Mouse (Mus musculus): Measurements from ENCODE around the gene Chrne. TPM values are rescaled to one million over a fixed set of nuclear protein-coding genes. Genes with fewer than 3 reads are reported as not detected.
"Not testable (repeated sequence)": the region's sequence is repeated elsewhere in the genome, so short reads cannot be mapped to it uniquely, and the experiment has no call there.

The Chrne gene
- total and polyA plus RNA-seq, 3 experiments: not detected

DNA sequence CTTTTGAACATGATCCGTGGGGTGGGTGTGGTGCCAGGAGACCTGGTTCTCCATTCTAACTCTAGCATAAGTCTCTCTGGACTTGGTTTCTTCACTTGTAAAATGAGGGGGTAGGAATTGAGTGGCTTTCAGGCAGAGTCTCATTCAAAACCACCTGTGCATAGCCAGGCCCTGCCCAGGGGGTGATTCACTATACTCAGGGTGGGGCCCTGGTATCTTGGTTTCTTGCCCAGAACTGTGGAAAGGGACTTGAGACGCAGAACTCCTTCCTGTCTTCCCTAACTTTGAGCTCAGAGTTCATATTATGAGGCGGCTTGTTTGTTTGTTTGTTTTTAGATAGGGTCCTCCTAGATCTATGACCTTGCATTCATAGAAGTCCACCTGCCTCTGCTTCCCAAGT, 41.8 kb downstream of the Chrne start:
- 53% methylated on average over 3 of the region's 3 CpGs for WGBS
- no peak for TF ChIP-seq EP300 (IDR thresholded peaks at IDR 0.05; ENCODE audit: insufficient read depth, low read depth, low read length)
- no peak for TF ChIP-seq POLR2A (IDR thresholded peaks at IDR 0.05; ENCODE audit: insufficient read depth, low read depth, low read length)
- Histone ChIP-seq H3K27me3 (ENCODE audit: control insufficient read depth, insufficient read depth, low read length) (no peaks in the 10 kb centered on the region), H3K4me1 (ENCODE audit: control insufficient read depth, insufficient read depth, low read length) (peaks cover 23% of the 10 kb centered on the region), H3K27ac (no peak overlapping the region), H3K4me3 (no peak overlapping the region), H3K79me2 (replicated peaks; ENCODE audit: control insufficient read depth, insufficient read depth, low read length) (peaks cover 4% of the 10 kb centered on the region; the same call in 1 of the 2 replicates), H3K36me3 (ENCODE audit: control insufficient read depth, insufficient read depth, low read length) (no peaks in the 10 kb centered on the region; the same call in 1 of the 2 replicates), H3K9ac (ENCODE audit: low read depth, low read length) (no peak overlapping the region)
- intact Hi-C loops (cut with DNase I): no loop called here
- DNase-seq: no peak

DNA sequence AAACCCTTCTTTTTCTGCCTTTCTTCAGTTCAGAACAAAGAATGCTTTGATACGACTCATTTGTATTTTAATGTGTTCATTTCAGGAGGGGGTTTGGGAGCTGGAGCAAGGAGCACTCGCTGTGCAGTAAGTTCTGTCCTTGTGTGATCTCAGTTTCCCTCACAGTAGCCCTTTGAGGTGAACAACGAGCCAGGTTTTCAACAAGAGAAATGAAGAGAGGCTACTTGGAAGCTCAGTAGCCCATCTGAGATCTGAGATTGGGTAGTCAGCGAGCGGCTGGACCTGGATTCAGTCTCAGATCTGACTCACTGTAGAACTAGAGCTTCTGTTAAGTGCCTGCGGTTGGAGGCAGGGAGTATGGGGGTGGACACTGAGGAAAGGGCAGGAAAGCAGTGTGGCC, 45.1 kb downstream of the Chrne start:
- no peaks in the 10 kb centered on the region for H3K27me3 ChIP-seq (ENCODE audit: control insufficient read depth, insufficient read depth, low read length)
- no peak for DNase-seq
- H3K36me3 ChIP-seq (ENCODE audit: control insufficient read depth, insufficient read depth, low read length): no peaks in the 10 kb centered on the region
- H3K4me3 ChIP-seq: no peak overlapping the region
- TF ChIP-seq POLR2A (IDR thresholded peaks at IDR 0.05; ENCODE audit: insufficient read depth, low read depth, low read length) (no peak), EP300 (IDR thresholded peaks at IDR 0.05; ENCODE audit: insufficient read depth, low read depth, low read length) (no peak), CTCF (IDR thresholded peaks at IDR 0.05) (no peak)
- no peak overlapping the region for H3K9ac ChIP-seq (ENCODE audit: low read depth, low read length)
- peaks cover 7% of the 10 kb centered on the region for H3K4me1 ChIP-seq (ENCODE audit: control insufficient read depth, insufficient read depth, low read length)
- no peak overlapping the region for H3K27ac ChIP-seq
- H3K79me2 ChIP-seq (replicated peaks; ENCODE audit: control insufficient read depth, insufficient read depth, low read length): peaks cover 6% of the 10 kb centered on the region; the same call in 1 of the 2 replicates
- WGBS: 85% methylated on average over 6 of the region's 6 CpGs
- intact Hi-C loops (cut with DNase I): no loop called here

DNA sequence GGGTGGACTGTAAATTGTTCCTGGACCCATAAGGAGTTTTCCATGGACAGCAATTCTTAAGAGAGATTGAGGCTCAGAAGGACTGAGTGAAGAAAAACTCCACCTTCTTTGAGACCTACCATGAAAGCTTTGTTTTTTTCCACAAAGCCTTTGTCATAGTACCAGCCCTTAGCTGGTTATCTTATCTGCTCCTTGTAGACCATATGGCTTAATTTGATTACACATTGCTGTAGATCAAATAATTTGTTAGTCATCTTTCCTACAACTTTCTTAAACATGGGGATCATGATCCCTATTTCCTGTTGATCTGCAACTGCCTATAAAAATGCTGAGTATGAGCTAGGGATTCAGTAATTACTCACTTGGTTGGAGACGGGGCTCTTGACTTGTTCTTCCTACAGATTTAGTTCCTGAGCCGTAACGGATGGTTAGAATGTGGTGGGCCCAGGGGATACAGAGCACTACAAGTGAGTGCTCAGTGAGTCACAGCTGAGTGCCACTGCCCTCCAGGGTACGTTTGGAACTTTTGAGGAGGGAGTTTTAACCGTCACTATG, 46.6 kb downstream of the Chrne start:
- TF ChIP-seq POLR2A (IDR thresholded peaks at IDR 0.05; ENCODE audit: insufficient read depth, low read depth, low read length): no peak
- TF ChIP-seq EP300 (IDR thresholded peaks at IDR 0.05; ENCODE audit: insufficient read depth, low read depth, low read length): no peak
- no peak for TF ChIP-seq CTCF (IDR thresholded peaks at IDR 0.05)
- Histone ChIP-seq H3K79me2 (replicated peaks; ENCODE audit: control insufficient read depth, insufficient read depth, low read length) (peaks cover 6% of the 10 kb centered on the region; the same call in 1 of the 2 replicates), H3K27ac (no peak overlapping the region), H3K27me3 (ENCODE audit: control insufficient read depth, insufficient read depth, low read length) (no peaks in the 10 kb centered on the region), H3K4me3 (no peak overlapping the region), H3K9ac (ENCODE audit: low read depth, low read length) (no peak overlapping the region), H3K36me3 (ENCODE audit: control insufficient read depth, insufficient read depth, low read length) (no peaks in the 10 kb centered on the region), H3K4me1 (ENCODE audit: control insufficient read depth, insufficient read depth, low read length) (peaks cover 8% of the 10 kb centered on the region)
- WGBS: 60% methylated on average over 5 of the region's 5 CpGs
- intact Hi-C loops (cut with DNase I): no loop called here
- no peak for DNase-seq

DNA sequence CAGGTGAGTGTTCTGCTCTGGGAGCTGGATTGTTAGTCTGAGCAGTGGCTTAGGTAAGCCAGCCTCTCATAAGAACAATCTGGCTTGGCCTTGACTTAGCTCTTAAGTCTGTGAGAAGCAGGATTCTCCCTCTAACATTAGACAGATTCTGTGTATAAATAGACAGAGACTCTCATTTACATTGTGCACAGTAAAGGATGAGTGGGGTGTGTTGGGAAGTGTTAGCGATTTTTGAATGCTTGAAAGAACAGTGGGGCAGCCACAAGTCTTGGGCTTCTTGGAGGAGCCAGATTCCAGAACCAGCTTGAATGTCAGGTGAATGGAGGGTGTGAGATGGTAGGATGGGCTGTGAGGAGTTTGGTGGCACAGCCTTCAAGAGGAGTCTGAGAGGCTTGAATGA, 47.4 kb downstream of the Chrne start:
- Histone ChIP-seq H3K9ac (ENCODE audit: low read depth, low read length) (no peak overlapping the region), H3K4me1 (ENCODE audit: control insufficient read depth, insufficient read depth, low read length) (peaks cover 5% of the 10 kb centered on the region; the same call in 1 of the 2 replicates), H3K4me3 (no peak overlapping the region), H3K27me3 (ENCODE audit: control insufficient read depth, insufficient read depth, low read length) (no peaks in the 10 kb centered on the region), H3K79me2 (replicated peaks; ENCODE audit: control insufficient read depth, insufficient read depth, low read length) (peaks cover 9% of the 10 kb centered on the region), H3K36me3 (ENCODE audit: control insufficient read depth, insufficient read depth, low read length) (no peaks in the 10 kb centered on the region), H3K27ac (no peak overlapping the region)
- intact Hi-C loops (cut with DNase I): no loop called here
- TF ChIP-seq CTCF (IDR thresholded peaks at IDR 0.05): no peak
- no peak for TF ChIP-seq EP300 (IDR thresholded peaks at IDR 0.05; ENCODE audit: insufficient read depth, low read depth, low read length)
- TF ChIP-seq POLR2A (IDR thresholded peaks at IDR 0.05; ENCODE audit: insufficient read depth, low read depth, low read length): no peak
- DNase-seq: no peak
- WGBS: 88% methylated on average over 1 of the region's 1 CpGs

DNA sequence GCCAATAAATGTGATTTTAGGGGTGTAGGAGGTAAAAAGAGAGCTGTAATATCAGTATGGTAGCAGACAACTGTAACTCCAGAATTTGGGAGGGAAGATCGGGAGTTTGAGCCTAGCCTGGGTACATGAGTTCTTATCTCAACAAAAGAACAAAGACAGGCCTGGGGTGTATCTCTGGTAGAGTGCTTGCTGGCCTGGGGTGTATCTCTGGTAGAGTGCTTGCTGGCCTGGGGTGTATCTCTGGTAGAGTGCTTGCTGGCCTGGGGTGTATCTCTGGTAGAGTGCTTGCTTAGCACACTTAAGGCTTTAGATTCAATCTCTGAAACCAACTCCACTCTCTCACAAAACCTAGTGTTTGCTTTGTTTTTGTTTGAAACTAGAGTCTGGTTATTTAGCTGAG, 48.4 kb downstream of the Chrne start:
- 100% methylated on average over 1 of the region's 1 CpGs for WGBS
- intact Hi-C loops (cut with DNase I); H3K9ac ChIP-seq (ENCODE audit: low read depth, low read length); H3K79me2 ChIP-seq (replicated peaks; ENCODE audit: control insufficient read depth, insufficient read depth, low read length); H3K36me3 ChIP-seq (ENCODE audit: control insufficient read depth, insufficient read depth, low read length); H3K27ac ChIP-seq; DNase-seq; H3K4me3 ChIP-seq; H3K27me3 ChIP-seq (ENCODE audit: control insufficient read depth, insufficient read depth, low read length); H3K4me1 ChIP-seq (ENCODE audit: control insufficient read depth, insufficient read depth, low read length): not testable (repeated sequence)

DNA sequence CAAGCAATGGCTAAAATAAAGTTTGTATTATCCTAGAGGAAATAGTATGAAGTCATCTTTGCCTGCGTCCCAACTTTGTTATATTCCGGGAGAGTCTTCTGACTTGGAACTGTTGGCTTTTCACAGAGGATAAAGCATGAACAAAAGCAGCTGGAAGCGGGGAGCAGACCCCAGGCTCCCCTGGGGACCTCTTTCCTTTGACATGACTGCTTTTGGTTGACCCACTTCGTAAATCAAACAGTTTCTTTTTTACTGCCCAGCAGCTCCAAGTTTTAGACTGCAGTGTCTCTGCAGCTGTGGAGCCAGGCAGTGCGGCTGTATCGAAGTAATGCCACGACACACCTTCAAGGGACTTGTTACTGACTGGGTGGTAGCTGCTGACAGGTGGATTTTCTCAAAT, 52.4 kb downstream of the Chrne start:
- Histone ChIP-seq H3K79me2 (replicated peaks; ENCODE audit: control insufficient read depth, insufficient read depth, low read length) (peaks cover 8% of the 10 kb centered on the region), H3K27ac (no peak overlapping the region), H3K9ac (ENCODE audit: low read depth, low read length) (no peak overlapping the region), H3K36me3 (ENCODE audit: control insufficient read depth, insufficient read depth, low read length) (no peaks in the 10 kb centered on the region), H3K4me1 (ENCODE audit: control insufficient read depth, insufficient read depth, low read length) (peaks cover 11% of the 10 kb centered on the region), H3K4me3 (no peak overlapping the region), H3K27me3 (ENCODE audit: control insufficient read depth, insufficient read depth, low read length) (no peaks in the 10 kb centered on the region)
- 54% methylated on average over 7 of the region's 7 CpGs for WGBS
- TF ChIP-seq EP300 (IDR thresholded peaks at IDR 0.05; ENCODE audit: insufficient read depth, low read depth, low read length): no peak
- TF ChIP-seq POLR2A (IDR thresholded peaks at IDR 0.05; ENCODE audit: insufficient read depth, low read depth, low read length): no peak
- TF ChIP-seq CTCF (IDR thresholded peaks at IDR 0.05): no peak
- intact Hi-C loops (cut with DNase I): loop anchor here (1.0 kb wide), 1 partner anchor 14 kb away; no protein-coding TSS in a partner anchor
- DNase-seq: no peak

Other genes with a start within 250 kb of the Chrne start
- gene Pelp1, start 209.2 kb downstream of the Chrne start, total RNA-seq (2021): 10 to 100 TPM; 17.0 to 20.7 TPM
- gene Pelp1, start 209.2 kb downstream of the Chrne start, polyA plus RNA-seq (2012; rRNA removed): 12.4 and 13.0 TPM in 2 replicates
- 10 to 100 TPM; 10.2 to 10.8 TPM for gene Arrb2, start 186.6 kb downstream of the Chrne start, total RNA-seq (2021)
- gene Arrb2, start 186.6 kb downstream of the Chrne start, polyA plus RNA-seq (2012; rRNA removed): 23.6 and 27.6 TPM in 2 replicates
- gene Med11, start 167.3 kb downstream of the Chrne start, total RNA-seq (2021): 1 to 10 TPM; 6.6 to 6.7 TPM
- gene Med11, start 167.3 kb downstream of the Chrne start, polyA plus RNA-seq (2012; rRNA removed): 7.8 and 9.7 TPM in 2 replicates
- gene Zmynd15, start 159.8 kb downstream of the Chrne start, total RNA-seq (2021): 1 to 10 TPM; 1.3 to 2.9 TPM
- gene Zmynd15, start 159.8 kb downstream of the Chrne start, polyA plus RNA-seq (2012; rRNA removed): 3.2 and 3.8 TPM in 2 replicates
- gene Cxcl16, start 159.2 kb downstream of the Chrne start, total RNA-seq (2021): 1 to 10 TPM; 7.9 to 8.8 TPM
- gene Cxcl16, start 159.2 kb downstream of the Chrne start, polyA plus RNA-seq (2012; rRNA removed): 17.6 and 20.6 TPM in 2 replicates
- gene Tm4sf5, start 114.0 kb downstream of the Chrne start, total RNA-seq (2021): 1 to 10 TPM; 1.2 to 1.3 TPM
- gene Tm4sf5, start 114.0 kb downstream of the Chrne start, polyA plus RNA-seq (2012; rRNA removed): 1.5 and 2.1 TPM in 2 replicates
- not detected for gene Vmo1, start 104.6 kb downstream of the Chrne start, total RNA-seq (2021)
- gene Vmo1, start 104.6 kb downstream of the Chrne start, polyA plus RNA-seq (2012; rRNA removed): not detected in 2 replicates
- not detected for gene Gltpd2, start 100.0 kb downstream of the Chrne start, total RNA-seq (2021)
- gene Gltpd2, start 100.0 kb downstream of the Chrne start, polyA plus RNA-seq (2012; rRNA removed): not detected in 2 replicates
- gene Psmb6, start 93.8 kb downstream of the Chrne start, total RNA-seq (2021): 100 to 1,000 TPM; 204 to 231 TPM
- gene Psmb6, start 93.8 kb downstream of the Chrne start, polyA plus RNA-seq (2012; rRNA removed): 296 and 367 TPM in 2 replicates
- not detected for gene Gm40193, start 86.3 kb downstream of the Chrne start, total RNA-seq (2021)
- not detected in 2 replicates for gene Gm40193, start 86.3 kb downstream of the Chrne start, polyA plus RNA-seq (2012; rRNA removed)
- gene Pld2, start 79.2 kb downstream of the Chrne start, total RNA-seq (2021): 1 to 10 TPM; 4.3 to 5.8 TPM
- 15.1 and 21.0 TPM in 2 replicates for gene Pld2, start 79.2 kb downstream of the Chrne start, polyA plus RNA-seq (2012; rRNA removed)
- gene Mink1, start 56.3 kb downstream of the Chrne start, total RNA-seq (2021): 10 to 100 TPM; 41.3 to 46.8 TPM
- 40.8 and 49.6 TPM in 2 replicates for gene Mink1, start 56.3 kb downstream of the Chrne start, polyA plus RNA-seq (2012; rRNA removed)
- not detected for gene 4930544D05Rik, start 3.4 kb downstream of the Chrne start, total RNA-seq (2021)
- 0.31 TPM in 1 of 2 replicates, not detected in the other for gene 4930544D05Rik, start 3.4 kb downstream of the Chrne start, polyA plus RNA-seq (2012; rRNA removed)
- under 1 TPM; 0.34 to 0.98 TPM for gene Gp1ba, start 19.9 kb upstream of the Chrne start, total RNA-seq (2021)
- 0.29 and 0.59 TPM in 2 replicates for gene Gp1ba, start 19.9 kb upstream of the Chrne start, polyA plus RNA-seq (2012; rRNA removed)
- 10 to 100 TPM; 50.8 to 58.7 TPM for gene Rnf167, start 28.0 kb upstream of the Chrne start, total RNA-seq (2021)
- 65.0 and 80.9 TPM in 2 replicates for gene Rnf167, start 28.0 kb upstream of the Chrne start, polyA plus RNA-seq (2012; rRNA removed)
- gene Slc25a11, start 28.3 kb upstream of the Chrne start, total RNA-seq (2021): 100 to 1,000 TPM; 532 to 626 TPM
- 632 and 932 TPM in 2 replicates for gene Slc25a11, start 28.3 kb upstream of the Chrne start, polyA plus RNA-seq (2012; rRNA removed)
- 100 to 1,000 TPM; 270 to 280 TPM for gene Pfn1, start 35.4 kb upstream of the Chrne start, total RNA-seq (2021)
- 439 and 479 TPM in 2 replicates for gene Pfn1, start 35.4 kb upstream of the Chrne start, polyA plus RNA-seq (2012; rRNA removed)
- gene Eno3, start 38.0 kb upstream of the Chrne start, total RNA-seq (2021): 1,000 to 10,000 TPM; 1,523 to 1,659 TPM
- gene Eno3, start 38.0 kb upstream of the Chrne start, polyA plus RNA-seq (2012; rRNA removed): 1,222 and 1,919 TPM in 2 replicates
- gene Spag7, start 50.2 kb upstream of the Chrne start, total RNA-seq (2021): 10 to 100 TPM; 82.8 to 99.4 TPM
- 72.9 and 87.8 TPM in 2 replicates for gene Spag7, start 50.2 kb upstream of the Chrne start, polyA plus RNA-seq (2012; rRNA removed)
- 10 to 100 TPM; 37.8 to 37.9 TPM for gene Camta2, start 68.9 kb upstream of the Chrne start, total RNA-seq (2021)
- 27.6 and 32.5 TPM in 2 replicates for gene Camta2, start 68.9 kb upstream of the Chrne start, polyA plus RNA-seq (2012; rRNA removed)
- 1 to 10 TPM; 6.3 to 6.9 TPM for gene Inca1, start 80.9 kb upstream of the Chrne start, total RNA-seq (2021)
- 4.6 and 5.4 TPM in 2 replicates for gene Inca1, start 80.9 kb upstream of the Chrne start, polyA plus RNA-seq (2012; rRNA removed)
- gene Kif1c, start 81.3 kb upstream of the Chrne start, total RNA-seq (2021): 100 to 1,000 TPM; 477 to 524 TPM
- 153 and 228 TPM in 2 replicates for gene Kif1c, start 81.3 kb upstream of the Chrne start, polyA plus RNA-seq (2012; rRNA removed)
- gene Zfp3, start 145.0 kb upstream of the Chrne start, total RNA-seq (2021): 1 to 10 TPM; 7.5 to 8.5 TPM
- 1.5 and 3.5 TPM in 2 replicates for gene Zfp3, start 145.0 kb upstream of the Chrne start, polyA plus RNA-seq (2012; rRNA removed)
- under 1 TPM; 0.27 to 0.70 TPM for gene Scimp, start 193.4 kb upstream of the Chrne start, total RNA-seq (2021)
- 0.84 and 1.00 TPM in 2 replicates for gene Scimp, start 193.4 kb upstream of the Chrne start, polyA plus RNA-seq (2012; rRNA removed)
- 10 to 100 TPM; 36.0 to 37.2 TPM for gene Rabep1, start 225.6 kb upstream of the Chrne start, total RNA-seq (2021)
- 3.7 and 7.7 TPM in 2 replicates for gene Rabep1, start 225.6 kb upstream of the Chrne start, polyA plus RNA-seq (2012; rRNA removed)